Mouse (Mus musculus): ENCODE measurements around the gene Mrpl11. TPM values are rescaled to one million over a fixed set of nuclear protein-coding genes. Genes with fewer than 3 reads are reported as not detected.
A peak's percentile ranks its signal among the peaks of the same experiment; 100 is the strongest.
"Not testable (repeated sequence)": the region's sequence is repeated elsewhere in the genome, so short reads cannot be mapped to it uniquely, and the experiment has no call there.

The Mrpl11 gene
- total RNA-seq, 4 experiments from 2014 or later, result 62.8 to 74.0 (median 69.9) TPM

- DNase-seq (ENCODE audit: low spot score), result peak; percentile 65
These were observed 31.0 kb downstream of the Mrpl11 start for GRCm38 (mm10) chr19:4992904-4993303.

- DNase-seq (ENCODE audit: low spot score), result no peak
These were observed 32.1 kb downstream of the Mrpl11 start for GRCm38 (mm10) chr19:4994043-4994442.

GRCm38 (mm10) chr19:4999445-5000140 lies 37.6 kb downstream of the Mrpl11 start:
- no peak for DNase-seq (ENCODE audit: low spot score)

GRCm38 (mm10) chr19:5001666-5002406 lies 39.9 kb downstream of the Mrpl11 start:
- DNase-seq (ENCODE audit: low spot score), result peak; percentile 66

GRCm38 (mm10) chr19:5003644-5004043 lies 41.7 kb downstream of the Mrpl11 start:
- DNase-seq (ENCODE audit: low spot score), result not testable (repeated sequence)

- no peak for DNase-seq (ENCODE audit: low spot score)
These were observed 43.0 kb downstream of the Mrpl11 start for GRCm38 (mm10) chr19:5004925-5005324.

GRCm38 (mm10) chr19:5013138-5013537 lies 51.2 kb downstream of the Mrpl11 start:
- DNase-seq (ENCODE audit: low spot score), result no peak

GRCm38 (mm10) chr19:5014961-5015398 lies 53.0 kb downstream of the Mrpl11 start:
- peak; percentile 36 for DNase-seq (ENCODE audit: low spot score)

GRCm38 (mm10) chr19:5016221-5016742 lies 54.3 kb downstream of the Mrpl11 start:
- DNase-seq (ENCODE audit: low spot score), result peak; percentile 19

Other genes with a start within 250 kb of the Mrpl11 start
- gene Rbm4b, start 205.7 kb upstream of the Mrpl11 start, total RNA-seq (2022), result 1 to 10 TPM; 5.4 to 8.1 (median 6.3) TPM
- 10 to 100 TPM; 38.2 to 44.5 (median 43.4) TPM for gene Rbm4, start 168.2 kb upstream of the Mrpl11 start, total RNA-seq (2022)
- gene Gm21992, start 150.5 kb upstream of the Mrpl11 start, total RNA-seq (2022), result 10 to 100 TPM; 10.8 to 23.0 (median 16.2) TPM
- 10 to 100 TPM; 16.4 to 23.3 (median 17.3) TPM for gene Rbm14, start 150.5 kb upstream of the Mrpl11 start, total RNA-seq (2022)
- 10 to 100 TPM; 22.2 to 32.1 (median 28.6) TPM for gene Ccs, start 122.8 kb upstream of the Mrpl11 start, total RNA-seq (2022)
- under 1 TPM in 2 of 4 experiments, not detected in 2; 0.09 to 0.14 TPM for gene Ccdc87, start 122.8 kb upstream of the Mrpl11 start, total RNA-seq (2022)
- gene Ctsf, start 107.0 kb upstream of the Mrpl11 start, total RNA-seq (2022), result 10 to 100 TPM; 77.7 to 86.2 (median 81.6) TPM
- gene Actn3, start 84.2 kb upstream of the Mrpl11 start, total RNA-seq (2022), result 1 to 10 TPM; 2.0 to 4.3 (median 2.6) TPM
- gene Zdhhc24, start 83.5 kb upstream of the Mrpl11 start, total RNA-seq (2022), result 1 to 10 TPM; 2.8 to 4.2 (median 3.4) TPM
- gene Bbs1, start 55.5 kb upstream of the Mrpl11 start, total RNA-seq (2022), result 1 to 10 TPM; 2.6 to 3.2 (median 2.9) TPM
- gene Dpp3, start 33.9 kb upstream of the Mrpl11 start, total RNA-seq (2022), result 10 to 100 TPM; 17.0 to 20.0 (median 18.3) TPM
- 1 to 10 TPM; 3.8 to 7.6 (median 5.2) TPM for gene Peli3, start 19.0 kb upstream of the Mrpl11 start, total RNA-seq (2022)
- gene Npas4, start 28.2 kb downstream of the Mrpl11 start, total RNA-seq (2022), result under 1 TPM in 1 of 4 experiments, not detected in 3; 0.08 TPM
- 10 to 100 TPM in 2 of 4 experiments, 1 to 10 TPM in 2; 8.8 to 11.9 (median 10.6) TPM for gene Slc29a2, start 61.7 kb downstream of the Mrpl11 start, total RNA-seq (2022)
- 10 to 100 TPM; 45.0 to 47.2 (median 45.6) TPM for gene B4gat1, start 76.7 kb downstream of the Mrpl11 start, total RNA-seq (2022)
- gene AC124502.3, start 76.7 kb downstream of the Mrpl11 start, total RNA-seq (2022), result 1 to 10 TPM; 2.4 to 3.4 (median 2.6) TPM
- gene Brms1, start 79.2 kb downstream of the Mrpl11 start, total RNA-seq (2022), result 10 to 100 TPM; 13.0 to 17.6 (median 15.6) TPM
- 1 to 10 TPM in 3 of 4 experiments, under 1 TPM in 1; 0.79 to 2.6 (median 2.0) TPM for gene Rin1, start 88.3 kb downstream of the Mrpl11 start, total RNA-seq (2022)
- gene Cd248, start 105.9 kb downstream of the Mrpl11 start, total RNA-seq (2022), result 1 to 10 TPM; 6.8 to 9.3 (median 8.7) TPM
- gene Tmem151a, start 123.4 kb downstream of the Mrpl11 start, total RNA-seq (2022), result 1 to 10 TPM; 2.1 to 3.9 (median 3.2) TPM
- gene Yif1a, start 126.4 kb downstream of the Mrpl11 start, total RNA-seq (2022), result 100 to 1,000 TPM; 104 to 113 (median 111) TPM
- gene Cnih2, start 136.4 kb downstream of the Mrpl11 start, total RNA-seq (2022), result under 1 TPM in 2 of 4 experiments, not detected in 2; 0.19 to 0.27 TPM
- gene Rab1b, start 144.9 kb downstream of the Mrpl11 start, total RNA-seq (2022), result 100 to 1,000 TPM; 185 to 214 (median 210) TPM
- gene Klc2, start 156.4 kb downstream of the Mrpl11 start, total RNA-seq (2022), result 10 to 100 TPM; 52.1 to 60.3 (median 58.6) TPM